Mouse (Mus musculus): ENCODE measurements around the gene Pitpnc1. TPM values are rescaled to one million over a fixed set of nuclear protein-coding genes. Genes with fewer than 3 reads are reported as not detected.
"Not testable (repeated sequence)": the region's sequence is repeated elsewhere in the genome, so short reads cannot be mapped to it uniquely, and the experiment has no call there.

The Pitpnc1 gene
- 15.0 and 18.5 TPM in 2 replicates for polyA plus RNA-seq (2012; rRNA removed)

- H3K27me3 ChIP-seq (replicated peaks; ENCODE audit: control insufficient read depth, insufficient read depth, low read length), result no peaks in the 10 kb centered on the region
- peak within 1 kb of the TSS; percentile 93 for H3K4me3 ChIP-seq (ENCODE audit: insufficient read depth, low read depth, low read length)
- H3K27ac ChIP-seq (ENCODE audit: insufficient read depth, low read depth, low read length), result peak within 1 kb of the TSS; percentile 90
- TF ChIP-seq CTCF (conservative IDR thresholded peaks at IDR 0.05; ENCODE audit: insufficient read depth, insufficient read length, low read depth, low read length), result no peak
- TF ChIP-seq POLR2A (IDR thresholded peaks at IDR 0.05; ENCODE audit: low read depth, low read length), result peak; percentile 94
- WGBS, result under 1% methylated on average over 37 of the region's 37 CpGs
- H3K4me1 ChIP-seq (ENCODE audit: control insufficient read depth, insufficient read depth, low read length), result peaks cover 14% of the 10 kb centered on the region; the same call in 1 of the 2 replicates
- peak; percentile 94 for DNase-seq
- no peaks in the 10 kb centered on the region for H3K36me3 ChIP-seq (ENCODE audit: control insufficient read depth, insufficient read depth, low read length)
These were observed at the start of gene Pitpnc1 for GRCm38 (mm10) chr11:107470521-107471041. Pitpnc1 (minus strand) TSS chr11:107470699.

- DNase-seq, result no peak
- no peak overlapping the region for H3K27ac ChIP-seq (ENCODE audit: insufficient read depth, low read depth, low read length)
- no peaks in the 10 kb centered on the region for H3K4me1 ChIP-seq (ENCODE audit: control insufficient read depth, insufficient read depth, low read length)
- H3K36me3 ChIP-seq (ENCODE audit: control insufficient read depth, insufficient read depth, low read length), result no peaks in the 10 kb centered on the region
- no peak overlapping the region for H3K4me3 ChIP-seq (ENCODE audit: insufficient read depth, low read depth, low read length)
- H3K27me3 ChIP-seq (replicated peaks; ENCODE audit: control insufficient read depth, insufficient read depth, low read length), result no peaks in the 10 kb centered on the region
- 69% methylated on average over 5 of the region's 5 CpGs for WGBS
- TF ChIP-seq CTCF (conservative IDR thresholded peaks at IDR 0.05; ENCODE audit: insufficient read depth, insufficient read length, low read depth, low read length) (no peak), POLR2A (IDR thresholded peaks at IDR 0.05; ENCODE audit: low read depth, low read length) (no peak)
These were observed 48.3 kb upstream of the Pitpnc1 start for GRCm38 (mm10) chr11:107518645-107519429.

GRCm38 (mm10) chr11:107516387-107516786, 45.9 kb upstream of the Pitpnc1 start:
- H3K36me3 ChIP-seq (ENCODE audit: control insufficient read depth, insufficient read depth, low read length), result no peaks in the 10 kb centered on the region
- no peak overlapping the region for H3K4me3 ChIP-seq (ENCODE audit: insufficient read depth, low read depth, low read length)
- TF ChIP-seq POLR2A (IDR thresholded peaks at IDR 0.05; ENCODE audit: low read depth, low read length), result no peak
- no peak for TF ChIP-seq CTCF (conservative IDR thresholded peaks at IDR 0.05; ENCODE audit: insufficient read depth, insufficient read length, low read depth, low read length)
- 99% methylated on average over 2 of the region's 2 CpGs for WGBS
- no peak for DNase-seq
- no peak overlapping the region for H3K27ac ChIP-seq (ENCODE audit: insufficient read depth, low read depth, low read length)
- H3K4me1 ChIP-seq (ENCODE audit: control insufficient read depth, insufficient read depth, low read length), result no peaks in the 10 kb centered on the region
- no peaks in the 10 kb centered on the region for H3K27me3 ChIP-seq (replicated peaks; ENCODE audit: control insufficient read depth, insufficient read depth, low read length)

GRCm38 (mm10) chr11:107513047-107513446, 42.5 kb upstream of the Pitpnc1 start:
- DNase-seq, result peak; percentile 38
- 62% methylated on average over 10 of the region's 10 CpGs for WGBS
- Histone ChIP-seq H3K27ac (ENCODE audit: insufficient read depth, low read depth, low read length) (no peak overlapping the region), H3K27me3 (replicated peaks; ENCODE audit: control insufficient read depth, insufficient read depth, low read length) (no peaks in the 10 kb centered on the region), H3K4me1 (ENCODE audit: control insufficient read depth, insufficient read depth, low read length) (no peaks in the 10 kb centered on the region), H3K4me3 (ENCODE audit: insufficient read depth, low read depth, low read length) (no peak overlapping the region), H3K36me3 (ENCODE audit: control insufficient read depth, insufficient read depth, low read length) (no peaks in the 10 kb centered on the region)
- TF ChIP-seq POLR2A (IDR thresholded peaks at IDR 0.05; ENCODE audit: low read depth, low read length) (no peak), CTCF (conservative IDR thresholded peaks at IDR 0.05; ENCODE audit: insufficient read depth, insufficient read length, low read depth, low read length) (no peak)

- peak; percentile 67 for DNase-seq
- 45% methylated on average over 5 of the region's 5 CpGs for WGBS
These were observed 41.5 kb upstream of the Pitpnc1 start for GRCm38 (mm10) chr11:107511954-107512353.

GRCm38 (mm10) chr11:107510362-107511269, 40.1 kb upstream of the Pitpnc1 start:
- Histone ChIP-seq H3K4me3 (ENCODE audit: insufficient read depth, low read depth, low read length) (no peak overlapping the region), H3K27me3 (replicated peaks; ENCODE audit: control insufficient read depth, insufficient read depth, low read length) (no peaks in the 10 kb centered on the region), H3K36me3 (ENCODE audit: control insufficient read depth, insufficient read depth, low read length) (no peaks in the 10 kb centered on the region), H3K4me1 (ENCODE audit: control insufficient read depth, insufficient read depth, low read length) (no peaks in the 10 kb centered on the region), H3K27ac (ENCODE audit: insufficient read depth, low read depth, low read length) (no peak overlapping the region)
- WGBS, result 10% methylated on average over 18 of the region's 18 CpGs
- TF ChIP-seq POLR2A (IDR thresholded peaks at IDR 0.05; ENCODE audit: low read depth, low read length) (no peak), CTCF (conservative IDR thresholded peaks at IDR 0.05; ENCODE audit: insufficient read depth, insufficient read length, low read depth, low read length) (no peak)
- peak; percentile 17 for DNase-seq

More at GRCm38 (mm10) chr11:107511954-107512353, 41.5 kb upstream of the Pitpnc1 start:
- TF ChIP-seq CTCF (conservative IDR thresholded peaks at IDR 0.05; ENCODE audit: insufficient read depth, insufficient read length, low read depth, low read length), result peak; percentile 85
- not testable (repeated sequence) for H3K27ac ChIP-seq (ENCODE audit: insufficient read depth, low read depth, low read length); H3K4me3 ChIP-seq (ENCODE audit: insufficient read depth, low read depth, low read length); H3K36me3 ChIP-seq (ENCODE audit: control insufficient read depth, insufficient read depth, low read length); H3K27me3 ChIP-seq (replicated peaks; ENCODE audit: control insufficient read depth, insufficient read depth, low read length); H3K4me1 ChIP-seq (ENCODE audit: control insufficient read depth, insufficient read depth, low read length)
